Mouse (Mus musculus) kidney, adult 18-20 months (tissue): Measurements from ENCODE around the gene Tspan9.
A peak's percentile ranks its signal among the peaks of the same experiment; 100 is the strongest.

Source experiments
- DNase-seq: peaks from one replicate; pipeline ENCODE4 v3.0.0; 2021

Tspan9 gene

DNA sequence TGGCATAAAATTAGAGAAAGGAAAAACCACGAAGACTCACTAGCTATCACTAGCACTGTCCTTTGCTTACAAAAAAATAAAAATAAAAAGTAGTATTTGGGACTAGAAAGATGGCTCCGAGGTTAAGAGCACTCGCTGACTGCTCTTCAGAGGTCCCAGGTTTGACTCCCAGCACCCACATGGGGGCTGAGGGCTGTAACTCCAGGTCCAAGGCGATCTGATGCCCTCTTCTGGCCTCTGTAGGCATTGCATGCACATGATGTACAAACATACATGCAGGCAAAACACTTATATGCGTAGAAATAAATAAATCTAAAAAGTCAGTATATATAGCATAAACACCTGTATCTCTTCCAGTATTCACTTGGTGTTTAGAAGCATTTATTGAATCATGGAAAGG is 43.5 kb downstream of the Tspan9 start:
- DNase-seq, result no peak

DNA sequence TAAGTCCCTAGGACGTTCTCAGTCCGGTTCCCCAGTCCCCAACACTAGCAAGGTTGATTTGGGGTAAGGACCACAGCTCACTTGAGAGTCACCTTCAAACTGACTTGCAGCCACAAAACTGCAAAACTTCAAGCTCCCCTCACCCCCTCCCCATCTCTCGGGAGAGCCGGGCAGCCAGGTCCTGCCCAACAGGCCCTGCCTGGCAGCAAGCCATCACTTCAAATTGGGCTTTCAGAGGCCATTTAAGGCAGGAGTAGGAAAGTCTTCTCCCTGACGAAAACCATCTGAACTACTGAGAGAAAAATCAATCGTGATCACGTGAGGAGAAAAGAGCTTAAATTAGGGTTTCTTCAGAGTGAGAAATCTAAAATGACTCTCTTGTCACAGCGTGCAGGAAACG is 44.2 kb downstream of the Tspan9 start:
- DNase-seq, result no peak

DNA sequence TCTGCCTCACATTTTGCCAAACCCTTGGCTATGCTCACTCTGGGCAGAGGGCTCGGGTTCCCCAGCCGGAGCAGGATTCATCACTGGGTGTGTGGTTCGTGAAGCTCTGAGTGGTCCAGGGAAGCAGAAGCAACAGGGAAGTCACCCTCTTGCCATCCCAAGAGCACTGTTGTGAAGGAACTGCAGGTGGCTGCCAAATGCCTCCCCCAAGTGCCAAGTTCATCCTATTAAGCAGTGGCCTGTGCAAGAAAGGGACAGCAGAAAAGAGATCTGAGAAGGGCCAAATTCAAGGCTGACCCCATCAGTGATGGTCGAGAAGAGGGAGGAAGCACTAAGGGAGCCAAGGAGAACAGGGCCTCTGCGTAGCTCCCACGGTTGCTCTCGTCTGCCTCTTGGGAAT is 46.9 kb downstream of the Tspan9 start:
- no peak for DNase-seq

DNA sequence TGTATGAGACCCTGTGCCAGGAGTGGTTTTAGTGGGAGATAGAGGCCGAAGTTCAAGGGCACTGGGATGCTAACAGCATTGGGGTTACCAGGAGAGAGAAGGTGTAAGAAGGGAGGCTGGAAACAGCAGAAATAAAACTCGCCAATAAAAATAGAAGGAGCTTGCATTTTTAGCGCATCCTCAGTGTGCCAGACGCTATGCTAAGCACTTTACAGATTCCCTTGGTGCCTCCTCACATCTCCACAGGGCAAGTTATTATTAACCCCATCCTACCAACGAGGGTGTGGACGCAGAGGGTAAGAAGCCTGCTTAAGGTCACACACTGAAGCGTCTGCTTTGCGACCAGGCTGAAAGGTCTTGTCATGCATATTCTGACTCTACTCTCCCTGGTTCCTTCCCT is 47.5 kb downstream of the Tspan9 start:
- DNase-seq, result no peak

DNA sequence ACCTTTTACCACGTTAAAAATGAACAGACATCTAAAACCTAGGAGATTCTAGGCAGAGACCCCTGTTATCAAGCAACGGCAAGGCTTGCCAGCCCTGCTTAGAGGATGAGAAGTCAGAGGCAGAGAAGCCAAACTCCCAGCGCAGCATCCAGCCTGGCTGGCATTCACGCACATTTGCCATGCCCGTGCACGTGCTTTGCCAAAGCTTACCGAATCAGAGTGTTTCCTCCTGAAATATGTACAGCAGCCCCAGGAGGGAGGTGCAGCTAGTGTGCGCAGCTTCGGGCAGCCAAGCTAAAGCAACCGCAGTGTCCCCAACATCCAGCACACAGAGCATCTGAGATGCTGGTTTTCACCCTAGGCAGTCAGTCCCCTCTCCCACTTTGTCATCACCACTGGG is 48.3 kb downstream of the Tspan9 start:
- no peak for DNase-seq

DNA sequence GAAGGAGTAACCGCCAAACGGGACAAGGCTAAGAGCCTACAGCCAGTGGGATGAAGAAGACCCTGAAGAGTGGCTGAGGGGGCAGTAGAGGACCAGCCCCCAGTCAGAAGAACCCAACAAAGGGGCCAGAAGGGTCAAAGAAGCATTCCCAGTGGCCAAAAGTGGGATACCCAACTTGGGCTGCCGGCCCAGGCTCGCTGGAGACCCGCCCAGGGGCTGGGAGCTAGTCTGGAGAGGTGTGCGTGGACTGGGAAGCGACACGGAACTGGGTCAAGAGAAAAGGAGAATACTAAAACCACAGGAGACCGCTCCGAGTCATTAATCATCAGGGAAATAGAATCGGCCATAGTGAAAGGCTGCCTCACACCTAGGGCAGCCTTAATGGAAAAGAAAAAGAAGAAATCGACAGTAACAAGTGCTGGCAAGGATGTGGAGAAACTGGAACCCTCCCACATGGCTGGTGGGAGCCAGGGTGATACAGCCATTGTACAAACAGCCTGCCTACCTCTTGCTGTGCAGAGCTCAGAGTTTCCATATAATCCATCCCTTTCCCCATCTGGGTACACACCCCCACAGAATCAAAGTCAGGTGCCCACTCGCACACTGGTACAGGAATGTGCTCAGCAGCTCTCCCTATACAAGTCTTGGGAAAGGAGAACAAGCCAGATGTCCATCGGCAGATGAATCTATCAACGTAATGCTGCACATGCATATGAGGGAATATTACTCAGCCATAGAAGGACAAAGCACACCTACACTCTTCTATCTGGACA is 49.4 kb downstream of the Tspan9 start:
- DNase-seq, result no peak

DNA sequence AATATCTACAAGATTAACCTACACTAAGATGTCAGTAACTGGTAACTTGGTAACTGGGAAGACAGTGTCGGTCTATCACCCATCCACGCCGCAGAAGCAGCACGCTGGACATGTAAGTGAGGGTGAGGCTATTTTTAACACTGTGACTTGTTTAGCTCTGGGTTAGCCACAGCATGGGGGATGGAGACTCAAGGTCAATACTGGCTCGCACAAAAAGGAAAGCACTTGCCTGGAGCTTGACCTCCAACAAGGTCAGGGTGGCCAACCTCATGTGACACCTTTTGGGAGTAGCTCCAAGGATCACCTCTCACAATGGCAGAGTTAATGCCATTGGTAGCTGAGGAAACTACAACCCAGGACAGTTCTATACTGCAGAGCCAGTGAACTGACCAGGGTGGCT is 50.8 kb downstream of the Tspan9 start:
- peak; percentile 66 for DNase-seq

DNA sequence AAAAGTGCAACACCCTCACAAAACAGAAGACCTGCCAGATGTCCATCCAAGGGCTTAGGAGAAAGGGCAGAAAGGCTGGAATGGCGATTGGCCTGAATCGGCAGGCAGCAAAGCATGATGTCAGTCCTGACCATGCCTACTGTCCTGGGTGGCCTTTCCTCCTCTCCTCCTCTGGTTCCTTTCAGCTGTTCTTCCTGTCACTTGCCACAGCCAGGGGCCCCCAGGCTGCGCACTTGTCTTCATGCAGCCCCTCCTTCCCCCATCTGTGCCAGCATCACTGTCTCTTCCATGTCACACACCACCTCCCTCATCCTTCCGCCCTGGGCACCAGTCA is 51.6 kb downstream of the Tspan9 start:
- peak; percentile 60 for DNase-seq

DNA sequence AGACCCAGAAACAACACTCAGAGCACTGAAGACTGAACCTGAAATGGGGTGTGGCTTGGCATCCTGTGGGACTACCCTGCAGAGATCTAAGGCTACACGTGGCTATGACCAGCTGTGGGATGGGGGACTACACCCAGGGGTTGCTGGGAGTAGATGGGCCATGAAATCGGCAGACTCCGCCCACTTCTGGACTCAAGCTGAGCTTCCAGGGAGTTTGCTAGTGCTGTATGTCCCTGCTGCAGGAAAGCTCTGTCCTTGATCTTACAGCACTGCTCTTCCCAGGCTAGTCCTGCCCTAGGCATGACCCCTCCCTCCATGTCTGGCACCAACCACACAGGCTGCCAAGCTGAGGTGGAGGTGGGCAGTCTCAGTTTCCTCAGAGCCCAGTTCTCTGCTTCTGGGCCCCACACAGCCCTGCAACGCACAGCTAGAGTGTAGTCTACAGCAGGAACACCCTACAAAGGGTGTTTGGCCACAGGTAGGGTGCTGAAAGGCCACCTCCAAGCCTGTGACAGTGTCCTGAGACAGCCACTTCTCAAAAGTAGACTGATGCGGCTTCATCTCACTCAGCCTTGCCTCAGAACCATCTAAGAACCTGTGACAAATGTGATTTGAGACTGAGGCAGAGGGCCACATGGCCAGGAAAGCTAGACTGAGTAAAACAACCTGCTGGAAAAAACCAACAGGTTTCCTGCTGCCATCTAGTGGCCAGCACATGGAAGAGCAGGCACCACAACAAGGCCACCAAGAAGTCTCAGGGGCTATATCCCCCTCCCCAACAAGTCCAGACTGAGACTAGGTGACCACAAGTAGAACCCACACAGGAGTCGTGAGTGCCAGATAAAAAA is 52.2 kb downstream of the Tspan9 start:
- peak; percentile 72 for DNase-seq

DNA sequence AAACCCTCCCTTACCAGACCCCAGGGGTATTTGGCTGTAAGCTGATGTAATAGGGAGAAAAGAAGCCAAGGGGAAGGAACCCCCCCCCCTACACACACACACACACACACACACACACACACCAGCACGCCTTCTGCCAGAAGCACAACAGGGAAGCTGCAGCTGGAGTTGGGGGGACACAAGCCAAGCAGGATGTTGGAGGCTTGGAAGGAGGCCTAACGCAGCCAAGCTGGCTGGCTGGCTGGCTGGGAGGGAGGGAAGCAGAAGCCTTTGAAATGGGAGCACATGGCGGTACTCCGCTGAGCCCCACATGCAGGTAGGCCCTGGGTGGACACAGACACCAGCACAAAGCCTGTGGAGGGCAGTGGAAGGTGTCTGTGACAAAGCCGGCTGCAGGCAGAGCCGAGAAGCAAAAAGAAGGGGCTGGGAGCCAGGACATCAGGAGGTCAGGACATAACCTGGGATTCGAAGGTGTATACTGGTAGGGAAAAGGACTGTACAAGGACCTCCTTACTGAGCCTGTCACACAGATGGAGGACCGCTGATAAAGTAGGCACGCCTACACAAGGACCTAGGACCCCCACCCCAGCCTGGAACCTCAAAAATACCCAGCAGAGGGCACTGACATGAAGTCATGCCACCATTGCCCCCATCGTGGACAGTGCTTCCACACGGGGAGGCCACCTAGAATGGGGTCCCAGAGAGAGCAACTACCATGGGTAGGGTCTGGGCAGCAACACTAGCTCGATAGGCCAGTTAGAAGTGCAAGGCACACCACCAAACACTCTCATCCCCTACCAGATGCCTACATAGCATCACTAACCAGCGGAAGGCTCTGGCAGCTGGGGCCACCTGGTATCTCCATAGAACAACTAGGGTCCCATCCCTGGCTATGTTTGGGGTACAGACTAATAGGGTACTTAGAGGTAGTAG is 53.4 kb downstream of the Tspan9 start:
- DNase-seq, result no peak

DNA sequence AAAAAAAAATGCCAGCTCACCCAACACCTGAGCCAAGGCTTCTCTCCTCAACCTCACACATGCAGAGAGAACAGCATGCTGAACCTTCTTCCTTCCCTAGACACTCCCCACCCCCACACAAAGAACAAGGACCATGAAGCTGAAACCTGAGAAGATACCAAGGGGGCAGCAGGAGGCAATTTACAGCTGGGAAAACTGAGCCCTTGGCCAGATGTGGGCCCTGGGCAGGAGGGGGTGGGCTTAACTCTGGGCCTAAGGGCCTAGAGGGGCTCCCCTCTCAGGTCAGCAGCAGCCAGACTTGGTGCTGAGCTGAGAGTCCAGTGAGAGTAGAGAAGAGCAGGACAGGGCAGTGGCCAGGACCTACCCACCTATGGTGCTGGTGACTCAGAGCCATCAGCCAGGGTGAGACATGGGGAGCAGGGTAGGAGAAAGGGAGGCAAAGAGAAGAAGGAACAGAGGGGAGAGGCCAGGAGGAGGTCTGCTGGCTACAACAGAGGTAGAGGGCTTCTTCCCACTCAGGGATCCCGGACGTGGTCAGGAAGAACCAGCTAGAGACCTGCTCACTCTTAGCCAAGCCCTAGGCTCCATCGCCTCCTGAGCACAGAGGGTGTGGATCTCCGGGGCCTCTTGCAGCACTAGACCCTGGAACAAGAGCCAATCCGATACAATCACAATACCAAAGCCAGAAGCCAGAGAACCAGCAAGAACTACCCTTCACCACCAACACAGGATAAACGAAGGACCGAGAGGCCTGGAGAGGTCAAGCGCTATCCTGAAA is 54.5 kb downstream of the Tspan9 start:
- no peak for DNase-seq

DNA sequence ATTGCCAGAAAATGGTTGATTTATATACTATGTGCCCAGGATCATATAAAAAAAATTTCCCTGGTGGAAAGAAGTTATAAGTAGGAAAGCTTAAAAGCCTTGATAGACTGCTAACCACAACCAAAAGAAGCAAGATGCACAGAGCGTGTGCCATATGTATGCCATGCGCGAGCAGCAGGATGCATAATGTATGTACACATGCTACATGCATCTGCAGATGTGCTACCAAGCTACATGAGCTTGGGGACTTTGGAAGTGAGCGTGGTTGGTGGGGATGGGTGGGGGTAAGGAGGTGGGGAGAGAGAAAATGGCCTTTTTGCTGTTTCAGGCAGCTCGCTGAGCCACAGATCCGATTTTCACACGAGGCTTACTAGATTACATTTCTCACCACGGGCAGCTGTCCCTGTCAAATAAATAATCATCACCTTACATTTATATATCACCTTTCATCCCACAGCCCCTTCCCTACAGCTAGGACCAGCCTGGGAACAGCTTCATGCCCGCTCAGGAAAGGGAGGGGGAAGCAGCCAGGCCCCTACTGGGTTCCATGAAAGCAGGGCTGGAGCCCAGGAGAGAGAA is 57.8 kb downstream of the Tspan9 start:
- no peak for DNase-seq

DNA sequence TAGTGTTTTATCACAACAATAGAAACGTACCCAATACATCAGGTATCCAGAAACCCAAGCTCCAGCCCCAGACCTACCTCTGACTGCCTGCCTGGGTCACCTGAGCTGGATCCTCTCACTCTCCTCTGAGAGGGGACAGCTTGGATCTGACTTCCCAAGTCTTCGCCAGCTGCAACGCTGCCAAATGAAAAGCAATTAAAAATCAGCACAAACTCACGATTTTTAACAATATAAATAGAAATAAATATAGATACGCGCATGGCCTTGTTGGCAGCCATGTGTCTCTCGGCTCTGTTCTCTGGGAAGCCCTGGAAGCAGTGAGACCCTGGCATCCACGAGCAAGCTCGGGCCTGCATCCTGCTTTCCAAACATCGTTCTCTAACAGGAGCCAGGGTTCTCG is 60.1 kb downstream of the Tspan9 start:
- no peak for DNase-seq

DNA sequence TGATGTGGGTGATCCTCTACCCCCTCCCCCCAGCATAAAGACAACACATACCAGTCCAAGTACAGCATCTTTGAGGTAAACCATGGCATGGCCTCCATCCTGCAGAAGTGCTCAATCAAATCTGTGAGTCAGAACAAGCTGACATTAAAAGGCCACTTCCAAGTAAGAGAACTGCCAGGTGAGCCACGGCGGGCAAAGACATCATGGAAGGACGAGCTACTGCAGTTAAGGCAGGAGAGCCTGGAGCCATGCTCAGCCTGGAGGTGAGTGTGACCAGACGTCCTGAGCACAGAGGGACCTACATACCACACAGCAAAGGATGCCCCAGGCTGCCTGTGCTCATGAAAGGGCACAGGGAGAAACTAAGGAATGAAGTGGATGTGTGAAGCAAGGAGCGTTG is 61.6 kb downstream of the Tspan9 start:
- no peak for DNase-seq

DNA sequence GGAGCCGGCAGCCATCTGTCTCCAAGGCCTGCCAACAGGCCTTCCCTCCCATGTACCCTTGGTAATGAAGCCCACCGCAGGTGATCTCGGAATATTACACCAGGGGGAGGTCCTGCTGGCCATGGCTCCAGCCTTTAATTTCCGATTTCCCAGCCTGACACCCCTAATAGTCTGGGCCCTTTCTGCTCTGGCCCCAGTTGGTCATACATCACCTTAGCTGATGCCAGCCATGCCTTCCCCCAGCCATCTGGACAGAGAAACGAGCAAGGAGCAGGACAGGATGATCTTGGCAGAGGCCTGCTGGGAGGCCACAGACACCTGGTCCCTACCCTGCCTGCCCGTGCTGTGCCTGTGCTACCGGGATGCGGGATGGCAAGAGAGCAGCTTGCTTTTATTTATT is 62.1 kb downstream of the Tspan9 start:
- no peak for DNase-seq

DNA sequence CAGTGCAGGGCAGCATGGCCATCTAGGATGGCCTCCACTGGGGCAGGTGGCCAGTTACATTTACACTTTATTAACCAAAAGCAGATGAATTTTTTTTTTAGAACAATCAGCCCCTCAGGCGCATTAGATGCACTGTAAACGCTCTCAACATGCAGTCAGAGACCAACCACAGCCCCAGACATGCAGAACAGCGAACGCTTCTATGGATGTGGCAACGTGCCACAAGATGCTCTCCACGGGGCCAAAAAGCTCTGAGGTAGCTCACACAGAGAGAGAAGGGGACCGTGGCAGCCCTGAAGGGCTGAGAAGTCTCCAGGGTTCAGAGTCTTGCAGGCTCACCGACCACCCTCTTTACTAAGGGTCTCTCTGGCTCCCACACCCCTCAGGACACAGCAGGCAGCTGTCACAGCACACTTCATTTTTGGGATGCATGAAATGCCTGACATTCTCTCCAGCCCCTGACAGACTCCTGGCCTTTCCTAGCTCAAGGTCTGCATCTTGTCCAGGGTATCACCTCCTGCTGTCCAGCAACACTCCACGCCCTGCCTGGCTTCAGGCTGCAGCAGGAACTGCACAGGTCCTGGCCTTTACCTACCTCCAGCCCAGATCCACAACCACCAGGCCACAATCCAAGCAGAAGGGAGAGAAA is 63.7 kb downstream of the Tspan9 start:
- no peak for DNase-seq

DNA sequence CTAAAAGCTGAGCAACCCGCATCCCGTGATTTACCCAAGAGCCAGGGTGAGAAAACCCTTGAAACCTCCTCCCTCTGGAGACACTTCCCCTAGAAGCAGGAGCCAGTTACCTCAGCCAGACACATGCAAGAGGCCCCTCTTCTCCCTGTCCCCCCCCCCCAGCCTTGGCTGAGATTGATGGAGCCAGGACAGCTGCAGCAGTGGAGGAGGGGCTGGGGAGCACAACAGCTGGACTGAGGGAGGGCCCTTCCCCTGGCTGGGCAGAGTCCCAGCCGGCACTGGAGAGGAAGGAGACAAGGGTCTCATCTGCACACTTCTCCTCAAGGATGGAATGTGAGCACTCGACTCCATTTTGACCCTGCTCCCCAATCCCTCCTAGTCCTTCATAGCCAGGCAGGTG is 64.9 kb downstream of the Tspan9 start:
- no peak for DNase-seq

DNA sequence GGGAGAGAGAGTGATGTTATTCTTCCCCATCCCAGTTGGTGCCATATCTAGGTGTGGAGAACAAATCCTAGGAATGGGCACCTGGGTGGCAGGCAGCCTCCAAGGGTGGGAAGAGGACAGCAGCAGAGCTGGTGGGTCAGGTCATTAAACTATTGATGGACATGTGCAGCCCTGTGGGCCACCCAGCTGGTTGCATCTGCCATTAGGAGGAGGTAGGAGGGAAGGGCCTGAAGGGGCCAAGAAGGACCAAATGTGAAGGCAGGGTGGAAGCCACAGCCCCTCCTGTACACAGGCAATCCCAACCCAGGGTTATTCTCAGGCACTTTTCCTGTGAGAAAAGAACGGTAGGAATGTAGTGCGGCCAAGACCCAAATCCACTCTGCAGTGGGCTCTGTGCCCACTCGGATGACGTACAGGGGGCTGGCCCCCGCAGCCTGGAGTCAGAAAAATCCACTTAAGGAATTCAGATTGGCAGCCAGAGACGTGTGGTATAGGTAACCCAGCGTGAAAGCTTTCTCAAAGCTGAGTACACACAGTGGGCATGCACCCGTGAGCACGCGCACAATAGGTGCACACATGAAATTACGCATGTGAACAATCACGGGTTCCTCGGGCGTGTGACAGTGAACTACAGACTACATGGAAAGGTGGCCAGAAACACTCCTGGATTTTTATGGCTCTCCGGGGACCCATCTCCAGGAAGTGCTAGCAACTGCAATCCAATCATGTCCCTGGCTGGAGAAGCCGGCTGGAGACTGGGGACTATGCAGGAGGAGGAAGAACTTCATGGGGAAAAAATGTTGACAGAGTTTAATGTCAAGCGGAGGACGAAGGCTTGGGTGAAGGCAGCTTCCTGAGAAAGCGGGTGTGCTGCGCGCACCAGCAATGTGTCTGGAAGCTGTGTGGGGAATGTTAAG is 67.0 kb downstream of the Tspan9 start:
- DNase-seq, result peak; percentile 42

DNA sequence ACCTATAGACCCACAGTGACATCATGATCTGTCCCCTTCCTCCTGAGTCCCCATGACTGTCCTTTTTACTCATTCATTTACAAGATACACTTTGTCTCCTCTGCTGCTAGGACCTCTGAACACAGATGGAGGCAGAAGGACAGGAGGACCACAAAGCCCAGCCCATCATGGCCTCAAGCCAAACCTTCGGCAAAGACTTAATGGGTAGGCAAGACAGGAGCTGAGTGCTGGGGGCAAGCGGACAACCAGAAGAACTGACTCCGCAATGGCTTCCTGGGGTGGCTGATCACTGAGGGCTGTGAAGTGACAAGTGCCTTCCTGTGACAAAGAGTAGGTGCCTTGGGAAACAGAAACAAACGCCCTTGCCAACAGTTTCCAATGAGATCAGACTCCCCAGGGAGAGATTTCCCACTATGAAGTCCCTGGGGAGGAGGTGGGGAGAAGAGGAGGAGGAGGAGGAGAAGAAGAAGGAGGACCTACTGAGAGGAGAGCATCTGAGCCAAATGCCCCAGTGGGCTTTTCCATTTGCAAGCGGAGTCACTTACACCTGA is 67.9 kb downstream of the Tspan9 start:
- DNase-seq, result no peak

DNA sequence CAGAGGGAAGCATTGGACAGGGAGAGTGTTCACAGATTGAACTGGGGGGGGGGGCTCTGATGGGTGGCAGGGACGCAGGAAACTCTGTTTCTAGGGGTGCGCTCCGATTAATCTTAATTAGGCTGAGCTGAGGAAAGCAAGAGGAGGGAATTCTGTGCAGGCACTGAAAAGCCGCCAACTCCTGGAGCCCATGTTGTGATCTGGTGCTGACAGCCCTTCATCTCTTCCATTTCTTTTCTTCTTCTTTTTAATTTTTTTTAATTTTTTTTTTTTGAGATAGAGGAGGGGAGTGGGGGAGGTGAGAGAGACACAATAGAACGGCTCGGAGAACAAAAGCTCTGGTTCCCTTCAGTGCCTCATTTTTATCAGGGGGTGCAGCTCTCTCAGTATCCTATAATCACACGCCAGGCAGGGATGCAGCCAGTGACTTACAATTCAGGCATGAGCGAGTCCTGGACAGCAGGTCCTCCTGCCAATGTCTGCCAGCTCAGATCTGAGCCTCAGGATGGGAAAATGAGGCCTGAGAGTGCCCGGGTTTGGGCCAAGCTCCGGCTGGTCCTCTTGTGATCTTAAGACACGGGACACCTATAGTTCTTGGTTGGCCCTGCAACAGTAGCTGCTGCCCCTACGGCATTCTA is 72.4 kb downstream of the Tspan9 start:
- DNase-seq, result no peak
